Mouse (Mus musculus): Measurements from ENCODE around the gene Lrp6.

DNA sequence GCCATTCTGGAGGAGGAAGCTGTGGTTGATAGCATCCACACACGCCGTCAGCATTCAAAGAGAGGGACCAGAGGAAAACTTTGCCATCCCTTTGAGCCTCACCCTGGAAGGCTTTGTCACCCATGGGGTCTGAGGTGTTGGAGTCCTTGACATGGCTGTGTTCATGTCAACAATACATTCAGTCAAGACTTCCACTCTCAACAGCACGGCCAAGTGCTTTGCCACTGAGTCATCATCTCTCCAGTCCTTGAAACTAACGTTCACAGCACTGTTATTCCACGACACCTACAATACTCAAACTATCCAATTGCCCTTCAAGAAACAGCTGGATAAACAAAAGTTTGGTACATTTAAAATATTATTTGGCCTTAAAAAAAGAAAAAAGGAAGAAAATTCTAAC lies 124.5 kb downstream of the Lrp6 start:
- no peak for TF ChIP-seq CTCF (conservative IDR thresholded peaks at IDR 0.05; ENCODE audit: low read length)
- no peak for TF ChIP-seq NANOG (IDR thresholded peaks at IDR 0.05; ENCODE audit: borderline replicate concordance, low read length)
